Mouse (Mus musculus) lung, postnatal 0 days (tissue): ENCODE measurements at regions not wholly inside any gene's neighbourhood (a gene's known extent, or its start where the extent isn't known, plus 50 kb on each side); places are given as distances from the start of the nearest gene placed in this dataset.
"Not testable (repeated sequence)": the region's sequence is repeated elsewhere in the genome, so short reads cannot be mapped to it uniquely, and the experiment has no call there.

ENCODE experiments used
- ATAC-seq: fragments of 200-750 bp; cut with Nextera tagmentation; 2 replicates; pipeline ENCODE4 v1.8.0; 2017; ENCODE audit warnings: moderate library complexity
- DNase-seq: peaks from one replicate; pipeline ENCODE4 v3.0.0-alpha.2; 2016; ENCODE audit warnings: low spot score
- H3K27ac ChIP-seq: fragments of 300-500 bp; sonication (generic); 2 replicates; pipeline ENCODE4 v1.5.1; 2014; ENCODE audit warnings: antibody characterized with exemption, mild to moderate bottlenecking, low read length, mixed read lengths
- H3K27me3 ChIP-seq: fragments of 300-500 bp; sonication (generic); replicated peaks from 2 replicates; pipeline ENCODE4 v1.6.1; 2014; ENCODE audit warnings: low read length, mixed read lengths; ENCODE audit not compliant: insufficient read depth
- H3K36me3 ChIP-seq: fragments of 300-500 bp; sonication (generic); 2 replicates; pipeline ENCODE4 v1.6.1; 2014; ENCODE audit warnings: low read length, mixed read lengths; ENCODE audit not compliant: insufficient read depth
- H3K4me1 ChIP-seq: fragments of 300-500 bp; sonication (generic); 2 replicates; pipeline ENCODE4 v1.6.1; 2014; ENCODE audit warnings: antibody characterized with exemption, low read depth, low read length, mixed read lengths; ENCODE audit not compliant: insufficient read depth
- H3K4me2 ChIP-seq: fragments of 300-500 bp; sonication (generic); replicated peaks from 2 replicates; pipeline ENCODE4 v1.6.1; 2014; ENCODE audit warnings: low read depth, mild to moderate bottlenecking, low read length, moderate library complexity, mixed read lengths
- H3K4me3 ChIP-seq: fragments of 300-500 bp; sonication (generic); 2 replicates; pipeline ENCODE4 v1.5.1; 2014; ENCODE audit warnings: low read depth, low read length
- H3K9ac ChIP-seq: fragments of 300-500 bp; sonication (generic); replicated peaks from 2 replicates; pipeline ENCODE4 v1.6.1; 2014; ENCODE audit warnings: low read depth, mild to moderate bottlenecking
- H3K9me3 ChIP-seq: fragments of 300-500 bp; sonication (generic); 2 replicates; pipeline ENCODE4 v1.6.1; 2016; ENCODE audit warnings: low read length, mixed read lengths
- CTCF ChIP-seq: IDR thresholded peaks from 2 replicates; pipeline ENCODE4 v1.5.1; 2016; ENCODE audit warnings: antibody characterized with exemption, mild to moderate bottlenecking
- EP300 ChIP-seq: IDR thresholded peaks from 2 replicates; pipeline ENCODE4 v1.6.1; 2016; ENCODE audit warnings: antibody characterized with exemption, mild to moderate bottlenecking, control low read depth
- WGBS: fragments of 180-500 bp; shearing (Covaris S2); extraction: QIAGEN DNeasy Blood & Tissue Kit; methylation state at CpG from one replicate; pipeline ENCODE4 v1.1.7; 2014; 5-methylcytosine and 5-hydroxymethylcytosine counted together

DNA sequence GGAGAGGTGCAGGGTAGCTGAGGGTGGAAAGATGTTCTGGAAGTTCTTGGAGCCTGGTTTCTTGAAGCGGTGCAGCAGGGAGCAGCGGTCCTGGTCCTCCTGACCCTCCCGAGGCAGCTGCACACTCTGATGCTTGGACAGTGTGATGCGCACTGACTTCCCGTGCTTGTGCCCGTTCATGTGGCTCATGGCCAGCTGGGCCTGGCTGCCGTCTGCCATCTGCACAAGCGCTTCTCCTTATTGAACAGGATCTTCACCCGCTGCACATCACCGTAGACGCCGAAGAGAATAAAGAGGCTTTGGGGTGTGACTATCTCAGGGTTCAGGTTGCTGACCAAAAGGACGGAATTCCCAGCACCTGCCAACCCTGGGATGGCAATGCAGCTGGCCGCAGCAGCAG lies 399.2 kb upstream of the Gdi2 start:
- Histone ChIP-seq H3K27me3 (no peaks in the 10 kb centered on the region), H3K4me2 (no peak overlapping the region), H3K4me1 (no peaks in the 10 kb centered on the region), H3K9ac (no peak overlapping the region), H3K9me3 (no peaks in the 10 kb centered on the region), H3K27ac (no peak overlapping the region), H3K4me3 (no peak overlapping the region), H3K36me3 (no peaks in the 10 kb centered on the region)
- no peak for TF ChIP-seq CTCF
- no peak for TF ChIP-seq EP300
- WGBS, result 95% methylated on average over 14 of the region's 14 CpGs
- no peak for ATAC-seq
- no peak for DNase-seq

DNA sequence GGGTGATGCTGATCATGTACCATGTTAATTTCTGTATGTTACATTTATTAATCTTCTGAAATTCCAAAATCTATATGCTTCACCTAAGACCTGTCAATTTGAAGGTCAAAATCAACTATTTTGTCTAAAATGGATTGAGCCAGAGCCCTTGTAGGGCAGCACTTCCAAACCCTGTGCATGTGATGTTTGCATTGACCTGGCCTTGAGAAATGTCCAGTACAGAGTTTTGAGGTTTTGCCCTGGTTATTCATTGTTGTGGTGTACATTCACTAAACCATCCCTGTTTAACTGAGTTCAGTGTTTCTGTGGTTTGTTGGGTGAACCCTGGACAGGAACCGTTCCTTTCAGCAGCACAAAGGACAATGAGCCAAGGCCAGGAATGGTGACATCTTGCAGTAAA lies 392.4 kb upstream of the Gdi2 start:
- H3K4me2 ChIP-seq, H3K27me3 ChIP-seq, H3K9ac ChIP-seq, H3K4me3 ChIP-seq, H3K27ac ChIP-seq, H3K9me3 ChIP-seq, H3K4me1 ChIP-seq, ATAC-seq, DNase-seq, H3K36me3 ChIP-seq: not testable (repeated sequence)
- 68% methylated on average over 1 of the region's 1 CpGs for WGBS
